In the genomic region with DNA sequence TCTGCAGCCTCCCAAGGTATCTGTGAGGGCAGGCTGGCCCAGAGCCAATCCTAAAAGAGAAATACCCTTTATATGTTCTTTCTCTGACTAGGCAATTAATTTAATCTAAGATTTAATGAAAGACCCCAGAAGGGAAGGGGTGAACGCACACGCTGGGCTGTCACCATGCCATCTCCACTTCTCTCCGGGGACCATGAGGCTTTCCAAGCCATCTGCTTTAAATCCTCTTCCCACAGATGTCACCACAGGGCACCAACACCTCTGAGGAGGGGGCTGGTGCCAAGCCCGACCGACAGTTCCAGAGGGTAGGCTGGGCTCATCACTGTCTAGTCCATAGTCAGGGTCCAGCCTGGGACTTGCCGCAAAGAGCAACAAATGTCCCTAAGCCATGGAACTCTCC, we compare ENCODE assay signal across 8 mouse cellular contexts. TPM values are rescaled to one million over a fixed set of nuclear protein-coding genes. Genes with fewer than 3 reads are reported as not detected.
DNase-seq lines count a peak whose midpoint lies in the region; ATAC-seq and TF ChIP-seq lines count a peak whose summit lies in the region.

No protein-coding gene starts in this region.

- H3K27me3 ChIP-seq in kidney, embryonic 15.5 days, result peaks cover 47% of the 10 kb centered on the region
- H3K27me3 ChIP-seq in hindbrain, postnatal 0 days (ENCODE audit: insufficient read depth, low read length), result no peaks in the 10 kb centered on the region
- no peaks in the 10 kb centered on the region for H3K27me3 ChIP-seq in neural tube, embryonic 15.5 days (replicated peaks)

- no peak for DNase-seq in kidney, postnatal 36 days
- peak; percentile 61 for DNase-seq in hindbrain, postnatal 0 days (ENCODE audit: low spot score)
- no peak for DNase-seq in thymus, postnatal 25 days
- DNase-seq in B cell, adult 2 months, result no peak
- DNase-seq in frontal cortex, postnatal 14 days (ENCODE audit: low spot score in 2 of 2), result no peak

- no peak for ATAC-seq in kidney, embryonic 15.5 days (replicated peaks; ENCODE audit: low FRiP score)
- ATAC-seq in hindbrain, postnatal 0 days, result peak; percentile 49
- ATAC-seq in neural tube, embryonic 15.5 days (ENCODE audit: low FRiP score), result no peak

- peak overlapping the region; percentile 72; the same call in 1 of the 2 replicates for H3K4me3 ChIP-seq in kidney, embryonic 15.5 days (replicated peaks)
- H3K4me3 ChIP-seq in cortical plate, adult 2 months (ENCODE audit: insufficient read depth, low read length), result peak overlapping the region; percentile 65
- peak overlapping the region; percentile 68 for H3K4me3 ChIP-seq in hindbrain, postnatal 0 days (ENCODE audit: low read length)
- peak overlapping the region; percentile 67 for H3K4me3 ChIP-seq in neural tube, embryonic 15.5 days (replicated peaks)

- peak overlapping the region; percentile 89 for H3K4me2 ChIP-seq in kidney, embryonic 15.5 days
- peak overlapping the region; percentile 94 for H3K4me2 ChIP-seq in hindbrain, postnatal 0 days (ENCODE audit: low read depth, low read length)
- peak overlapping the region; percentile 69 for H3K4me2 ChIP-seq in neural tube, embryonic 15.5 days

- H3K4me1 ChIP-seq in kidney, embryonic 15.5 days, result peaks cover 23% of the 10 kb centered on the region
- peaks cover 1% of the 10 kb centered on the region; the same call in 1 of the 2 replicates for H3K4me1 ChIP-seq in cortical plate, adult 2 months (ENCODE audit: control insufficient read depth, insufficient read depth, low read length)
- peaks cover 24% of the 10 kb centered on the region for H3K4me1 ChIP-seq in hindbrain, postnatal 0 days (ENCODE audit: insufficient read depth, low read length)
- H3K4me1 ChIP-seq in neural tube, embryonic 15.5 days, result peaks cover 53% of the 10 kb centered on the region

- H3K27ac ChIP-seq in kidney, embryonic 15.5 days, result no peak overlapping the region
- no peak overlapping the region for H3K27ac ChIP-seq in cortical plate, adult 2 months (ENCODE audit: insufficient read depth, low read length)
- H3K27ac ChIP-seq in hindbrain, postnatal 0 days, result no peak overlapping the region
- no peak overlapping the region for H3K27ac ChIP-seq in neural tube, embryonic 15.5 days (replicated peaks)

- H3K9ac ChIP-seq in kidney, embryonic 15.5 days, result no peak overlapping the region
- no peak overlapping the region for H3K9ac ChIP-seq in hindbrain, postnatal 0 days (replicated peaks; ENCODE audit: low read length)
- H3K9ac ChIP-seq in neural tube, embryonic 15.5 days (replicated peaks), result peak overlapping the region; percentile 74; the same call in 1 of the 2 replicates

- TF ChIP-seq POLR2A in cortical plate, adult 2 months (IDR thresholded peaks at IDR 0.05; ENCODE audit: extremely low read depth, insufficient read depth, low read length), result no peak

- H3K9me3 ChIP-seq in kidney, embryonic 15.5 days (replicated peaks), result no peaks in the 10 kb centered on the region
- no peaks in the 10 kb centered on the region for H3K9me3 ChIP-seq in hindbrain, postnatal 0 days (ENCODE audit: low read length)
- H3K9me3 ChIP-seq in neural tube, embryonic 15.5 days (replicated peaks), result no peaks in the 10 kb centered on the region

- H3K36me3 ChIP-seq in kidney, embryonic 15.5 days, result no peaks in the 10 kb centered on the region
- H3K36me3 ChIP-seq in hindbrain, postnatal 0 days (ENCODE audit: insufficient read depth, low read length), result no peaks in the 10 kb centered on the region
- H3K36me3 ChIP-seq in neural tube, embryonic 15.5 days, result no peaks in the 10 kb centered on the region

- no peak for TF ChIP-seq CTCF in cortical plate, adult 2 months (IDR thresholded peaks at IDR 0.05; ENCODE audit: extremely low read depth, insufficient read depth, low read length)
- no peak for TF ChIP-seq CTCF in hindbrain, postnatal 0 days (IDR thresholded peaks at IDR 0.05; ENCODE audit: low read depth)

- 22% methylated on average over 6 of the region's 6 CpGs for WGBS in kidney, embryonic 15.5 days
- 13% methylated on average over 6 of the region's 6 CpGs for WGBS in hindbrain, postnatal 0 days
- WGBS in neural tube, embryonic 15.5 days, result 10% methylated on average over 6 of the region's 6 CpGs

RNA-seq across cellular contexts. Expression of gene Pxylp1, which starts 4.5 kb away (rescaled TPM):
- polyA plus RNA-seq in kidney, embryonic 15.5 days (2015; fragmentation: Nextera tagmentation; extraction: Ambion mirVana), result 17.0 and 18.8 TPM in 2 replicates
- 10.9 and 11.8 TPM in 2 replicates for polyA plus RNA-seq in cortical plate, adult 2 months (2012; rRNA removed)
- total RNA-seq in hindbrain, postnatal 0 days (2014; rRNA removed), result 24.1 and 28.9 TPM in 2 replicates
- polyA plus RNA-seq in hindbrain, postnatal 0 days (2015; fragmentation: Nextera tagmentation; extraction: Ambion mirVana), result 23.2 and 23.4 TPM in 2 replicates
- polyA plus RNA-seq in neural tube, embryonic 15.5 days (2015; fragmentation: Nextera tagmentation; extraction: Ambion mirVana), result 24.8 and 25.6 TPM in 2 replicates
